Mouse (Mus musculus) ES-Bruce4 (cell line): ENCODE results near the gene Prrc2b.

Source experiments
- CTCF ChIP-seq: IDR thresholded peaks from one replicate; pipeline ENCODE4 v1.8.1; 2011; ENCODE audit warnings: low read depth, low read length
- POLR2A ChIP-seq: IDR thresholded peaks from one replicate; pipeline ENCODE4 v1.8.1; 2011; ENCODE audit warnings: low read length; ENCODE audit not compliant: insufficient read depth

- TF ChIP-seq CTCF = no peak
- no peak for TF ChIP-seq POLR2A
These were observed 15.7 kb downstream of the Prrc2b start for GRCm38 (mm10) chr2:32166581-32166980.
